8 mouse cellular contexts compared by ENCODE assay signal in genomic region chr19:46444209-46444608, GRCm38 (mm10). TPM values are rescaled to one million over a fixed set of nuclear protein-coding genes. Genes with fewer than 3 reads are reported as not detected.
A peak's percentile ranks its signal among the peaks of the same experiment; 100 is the strongest.
DNase-seq lines count a peak whose midpoint lies in the region; ATAC-seq and TF ChIP-seq lines count a peak whose summit lies in the region.

No protein-coding gene starts in this region.

- peaks cover 32% of the 10 kb centered on the region for H3K4me1 ChIP-seq in E14TG2a.4 (replicated peaks; ENCODE audit: low read depth, low read length)
- H3K4me1 ChIP-seq in forebrain, embryonic 12.5 days: peaks cover 43% of the 10 kb centered on the region
- H3K4me1 ChIP-seq in heart, postnatal 0 days (ENCODE audit: control insufficient read depth, insufficient read depth): peaks cover 7% of the 10 kb centered on the region; the same call in 1 of the 2 replicates
- H3K4me1 ChIP-seq in liver, embryonic 15.5 days (replicated peaks): peaks cover 17% of the 10 kb centered on the region; the same call in 1 of the 2 replicates
- H3K4me1 ChIP-seq in neural tube, embryonic 12.5 days: peaks cover 44% of the 10 kb centered on the region

- H3K9me3 ChIP-seq in E14TG2a.4 (ENCODE audit: low read length): no peaks in the 10 kb centered on the region
- no peaks in the 10 kb centered on the region for H3K9me3 ChIP-seq in forebrain, embryonic 12.5 days
- H3K9me3 ChIP-seq in heart, postnatal 0 days (replicated peaks; ENCODE audit: control insufficient read depth, low read length): no peaks in the 10 kb centered on the region
- H3K9me3 ChIP-seq in liver, embryonic 15.5 days (replicated peaks): no peaks in the 10 kb centered on the region
- no peaks in the 10 kb centered on the region for H3K9me3 ChIP-seq in neural tube, embryonic 12.5 days

- no peak overlapping the region for H3K9ac ChIP-seq in forebrain, embryonic 12.5 days
- no peak overlapping the region for H3K9ac ChIP-seq in heart, postnatal 0 days (replicated peaks; ENCODE audit: low read depth, low read length)
- no peak overlapping the region for H3K9ac ChIP-seq in liver, embryonic 15.5 days
- no peak overlapping the region for H3K9ac ChIP-seq in neural tube, embryonic 12.5 days

- H3K36me3 ChIP-seq in E14TG2a.4 (ENCODE audit: insufficient read depth, low read length): no peaks in the 10 kb centered on the region
- no peaks in the 10 kb centered on the region for H3K36me3 ChIP-seq in forebrain, embryonic 12.5 days (replicated peaks)
- no peaks in the 10 kb centered on the region for H3K36me3 ChIP-seq in heart, postnatal 0 days (replicated peaks; ENCODE audit: control insufficient read depth, insufficient read depth, low read length)
- H3K36me3 ChIP-seq in liver, embryonic 15.5 days (replicated peaks): no peaks in the 10 kb centered on the region
- H3K36me3 ChIP-seq in neural tube, embryonic 12.5 days: no peaks in the 10 kb centered on the region

- peak; percentile 96 for TF ChIP-seq CTCF in E14TG2a.4 (conservative IDR thresholded peaks at IDR 0.05; ENCODE audit: low read length)
- peak; percentile 90 for TF ChIP-seq CTCF in heart, postnatal 0 days (IDR thresholded peaks at IDR 0.05; ENCODE audit: low read depth)

- peak; percentile 69 for ATAC-seq in forebrain, embryonic 12.5 days (ENCODE audit: low FRiP score)
- ATAC-seq in heart, postnatal 0 days (ENCODE audit: insufficient read depth, low read depth): peak; percentile 78
- peak; percentile 52; the same call in 1 of the 2 replicates for ATAC-seq in liver, embryonic 15.5 days (ENCODE audit: insufficient read depth)
- ATAC-seq in neural tube, embryonic 12.5 days (ENCODE audit: low FRiP score, low read depth): peak; percentile 73; the same call in 1 of the 2 replicates

- 5% methylated on average over 6 of the region's 6 CpGs for WGBS in forebrain, embryonic 12.5 days
- 6% methylated on average over 6 of the region's 6 CpGs for WGBS in heart, postnatal 0 days
- 7% methylated on average over 6 of the region's 6 CpGs for WGBS in liver, embryonic 15.5 days (ENCODE audit: insufficient replicate concordance)
- WGBS in neural tube, embryonic 12.5 days: 4% methylated on average over 6 of the region's 6 CpGs

- TF ChIP-seq EP300 in heart, postnatal 0 days (IDR thresholded peaks at IDR 0.05; ENCODE audit: low read depth): no peak; the same call in 1 of the 2 replicates

- H3K4me2 ChIP-seq in forebrain, embryonic 12.5 days: no peak overlapping the region
- no peak overlapping the region for H3K4me2 ChIP-seq in heart, postnatal 0 days (ENCODE audit: low read depth, low read length)
- H3K4me2 ChIP-seq in liver, embryonic 15.5 days: no peak overlapping the region
- H3K4me2 ChIP-seq in neural tube, embryonic 12.5 days (replicated peaks): no peak overlapping the region

- DNase-seq in c-Kit-positive CD71-positive TER-119-negative erythroid progenitor cells, embryonic 14.5 days (ENCODE audit: low read depth): peak; percentile 78
- peak; percentile 93 for DNase-seq in heart, postnatal 0 days (ENCODE audit: low spot score)
- DNase-seq in kidney, postnatal 36 days: peak; percentile 87
- DNase-seq in testis, postnatal 10 days (ENCODE audit: low spot score): peak; percentile 80

- peak overlapping the region; percentile 61 for H3K27ac ChIP-seq in forebrain, embryonic 12.5 days
- H3K27ac ChIP-seq in heart, postnatal 0 days (ENCODE audit: low read depth): no peak overlapping the region
- H3K27ac ChIP-seq in liver, embryonic 15.5 days (replicated peaks): no peak overlapping the region
- H3K27ac ChIP-seq in neural tube, embryonic 12.5 days: no peak overlapping the region

- H3K27me3 ChIP-seq in E14TG2a.4 (ENCODE audit: insufficient read depth, low read length): peaks cover 20% of the 10 kb centered on the region
- H3K27me3 ChIP-seq in forebrain, embryonic 12.5 days: no peaks in the 10 kb centered on the region
- no peaks in the 10 kb centered on the region for H3K27me3 ChIP-seq in heart, postnatal 0 days (ENCODE audit: control insufficient read depth, insufficient read depth, low read length)
- H3K27me3 ChIP-seq in liver, embryonic 15.5 days: no peaks in the 10 kb centered on the region
- no peaks in the 10 kb centered on the region for H3K27me3 ChIP-seq in neural tube, embryonic 12.5 days (replicated peaks)

- no peak overlapping the region for H3K4me3 ChIP-seq in E14TG2a.4 (replicated peaks; ENCODE audit: low read length)
- no peak overlapping the region for H3K4me3 ChIP-seq in forebrain, embryonic 12.5 days (replicated peaks)
- no peak overlapping the region for H3K4me3 ChIP-seq in heart, postnatal 0 days (ENCODE audit: low read depth, low read length)
- H3K4me3 ChIP-seq in liver, embryonic 15.5 days (replicated peaks): no peak overlapping the region
- H3K4me3 ChIP-seq in neural tube, embryonic 12.5 days: no peak overlapping the region

RNA-seq across cellular contexts. Expression of gene Sufu, which starts 47.5 kb away (rescaled TPM):
- 38.7 and 44.1 TPM in 2 replicates for polyA plus RNA-seq in forebrain, embryonic 12.5 days (2016; fragmentation: Nextera tagmentation; extraction: Ambion mirVana)
- 10.4 and 11.0 TPM in 2 replicates for total RNA-seq in heart, postnatal 0 days (2014; rRNA removed; ENCODE audit: low replicate concordance)
- polyA plus RNA-seq in heart, postnatal 0 days (2015; fragmentation: Nextera tagmentation; extraction: Ambion mirVana): 9.2 and 9.5 TPM in 2 replicates
- polyA plus RNA-seq in liver, embryonic 15.5 days (2015; fragmentation: Nextera tagmentation; extraction: Ambion mirVana): 5.4 and 5.8 TPM in 2 replicates
- 36.3 and 37.3 TPM in 2 replicates for polyA plus RNA-seq in neural tube, embryonic 12.5 days (2016; fragmentation: Nextera tagmentation; extraction: Ambion mirVana)

RNA-seq across cellular contexts. Expression of gene Actr1a, which starts 48.7 kb away (rescaled TPM):
- polyA plus RNA-seq in forebrain, embryonic 12.5 days (2016; fragmentation: Nextera tagmentation; extraction: Ambion mirVana): 241 and 254 TPM in 2 replicates
- 153 and 173 TPM in 2 replicates for total RNA-seq in heart, postnatal 0 days (2014; rRNA removed; ENCODE audit: low replicate concordance)
- polyA plus RNA-seq in heart, postnatal 0 days (2015; fragmentation: Nextera tagmentation; extraction: Ambion mirVana): 115 and 118 TPM in 2 replicates
- 49.4 and 53.3 TPM in 2 replicates for polyA plus RNA-seq in liver, embryonic 15.5 days (2015; fragmentation: Nextera tagmentation; extraction: Ambion mirVana)
- 259 and 269 TPM in 2 replicates for polyA plus RNA-seq in neural tube, embryonic 12.5 days (2016; fragmentation: Nextera tagmentation; extraction: Ambion mirVana)

RNA-seq across cellular contexts. Expression of gene Trim8, which starts 57.3 kb away (rescaled TPM):
- polyA plus RNA-seq in forebrain, embryonic 12.5 days (2016; fragmentation: Nextera tagmentation; extraction: Ambion mirVana): 33.9 and 35.1 TPM in 2 replicates
- total RNA-seq in heart, postnatal 0 days (2014; rRNA removed; ENCODE audit: low replicate concordance): 35.9 and 48.3 TPM in 2 replicates
- 14.3 and 14.6 TPM in 2 replicates for polyA plus RNA-seq in heart, postnatal 0 days (2015; fragmentation: Nextera tagmentation; extraction: Ambion mirVana)
- 8.8 and 10.9 TPM in 2 replicates for polyA plus RNA-seq in liver, embryonic 15.5 days (2015; fragmentation: Nextera tagmentation; extraction: Ambion mirVana)
- 39.1 and 43.0 TPM in 2 replicates for polyA plus RNA-seq in neural tube, embryonic 12.5 days (2016; fragmentation: Nextera tagmentation; extraction: Ambion mirVana)
